Mouse (Mus musculus): ENCODE measurements around the gene Crip2. TPM values are rescaled to one million over a fixed set of nuclear protein-coding genes. Genes with fewer than 3 reads are reported as not detected.

The Crip2 gene
- total RNA-seq, 2 experiments from 2014 or later: 16.0 to 54.1 TPM

GRCm38 (mm10) chr12:113163561-113164006, 23.5 kb downstream of the Crip2 start:
- no peak for ATAC-seq (replicated peaks; ENCODE audit: low FRiP score, poor library complexity, severe bottlenecking)

GRCm38 (mm10) chr12:113168031-113168536, 28.0 kb downstream of the Crip2 start:
- no peak for ATAC-seq (replicated peaks; ENCODE audit: low FRiP score, poor library complexity, severe bottlenecking)

GRCm38 (mm10) chr12:113176960-113177725, 37.1 kb downstream of the Crip2 start:
- no peak for ATAC-seq (replicated peaks; ENCODE audit: low FRiP score, poor library complexity, severe bottlenecking)

GRCm38 (mm10) chr12:113181020-113181419, 41.0 kb downstream of the Crip2 start:
- no peak for ATAC-seq (replicated peaks; ENCODE audit: low FRiP score, poor library complexity, severe bottlenecking)

- no peak for ATAC-seq (replicated peaks; ENCODE audit: low FRiP score, poor library complexity, severe bottlenecking)
These were observed 44.9 kb downstream of the Crip2 start for GRCm38 (mm10) chr12:113184945-113185344.

- no peak for ATAC-seq (replicated peaks; ENCODE audit: low FRiP score, poor library complexity, severe bottlenecking)
These were observed 45.6 kb downstream of the Crip2 start, which contains the start of gene Tmem121 for GRCm38 (mm10) chr12:113185442-113186291. Tmem121 (plus strand) TSS chr12:113185930.

GRCm38 (mm10) chr12:113186326-113187010, 46.4 kb downstream of the Crip2 start:
- ATAC-seq (replicated peaks; ENCODE audit: low FRiP score, poor library complexity, severe bottlenecking): no peak

- no peak for ATAC-seq (replicated peaks; ENCODE audit: low FRiP score, poor library complexity, severe bottlenecking)
These were observed 47.0 kb downstream of the Crip2 start for GRCm38 (mm10) chr12:113187011-113187375.

- 0 out of 2 replicates have a peak, but pooled peaks have one; percentile 35 for ATAC-seq (replicated peaks; ENCODE audit: low FRiP score, poor library complexity, severe bottlenecking)
These were observed 47.7 kb downstream of the Crip2 start for GRCm38 (mm10) chr12:113187584-113188295.

GRCm38 (mm10) chr12:113188349-113189055, 48.5 kb downstream of the Crip2 start:
- ATAC-seq (replicated peaks; ENCODE audit: low FRiP score, poor library complexity, severe bottlenecking): no peak

- ATAC-seq (replicated peaks; ENCODE audit: low FRiP score, poor library complexity, severe bottlenecking): no peak
These were observed 53.4 kb downstream of the Crip2 start for GRCm38 (mm10) chr12:113193423-113193822.

Other genes starting within 250 kb of the Crip2 start
- gene Jag2, start 210.5 kb upstream of the Crip2 start, total RNA-seq (2015; ENCODE audit: low replicate concordance): not detected in 2 replicates
- 0.26 TPM in 1 of 2 replicates, not detected in the other for gene Jag2, start 210.5 kb upstream of the Crip2 start, total RNA-seq (2017; ENCODE audit: low replicate concordance)
- gene Nudt14, start 198.1 kb upstream of the Crip2 start, total RNA-seq (2015; ENCODE audit: low replicate concordance): 12.3 TPM in 1 of 2 replicates, not detected in the other
- 2.5 and 3.3 TPM in 2 replicates for gene Nudt14, start 198.1 kb upstream of the Crip2 start, total RNA-seq (2017; ENCODE audit: low replicate concordance)
- gene Btbd6, start 163.8 kb upstream of the Crip2 start, total RNA-seq (2015; ENCODE audit: low replicate concordance): 0.84 and 3.2 TPM in 2 replicates
- 0.68 and 1.0 TPM in 2 replicates for gene Btbd6, start 163.8 kb upstream of the Crip2 start, total RNA-seq (2017; ENCODE audit: low replicate concordance)
- 55.1 and 57.4 TPM in 2 replicates for gene Brf1, start 139.5 kb upstream of the Crip2 start, total RNA-seq (2015; ENCODE audit: low replicate concordance)
- 172 and 200 TPM in 2 replicates for gene Brf1, start 139.5 kb upstream of the Crip2 start, total RNA-seq (2017; ENCODE audit: low replicate concordance)
- gene Pacs2, start 125.7 kb upstream of the Crip2 start, total RNA-seq (2015; ENCODE audit: low replicate concordance): 68.3 and 88.3 TPM in 2 replicates
- 44.9 and 45.7 TPM in 2 replicates for gene Pacs2, start 125.7 kb upstream of the Crip2 start, total RNA-seq (2017; ENCODE audit: low replicate concordance)
- not detected in 2 replicates for gene Tex22, start 65.7 kb upstream of the Crip2 start, total RNA-seq (2015; ENCODE audit: low replicate concordance)
- gene Tex22, start 65.7 kb upstream of the Crip2 start, total RNA-seq (2017; ENCODE audit: low replicate concordance): not detected in 2 replicates
- gene Mta1, start 42.0 kb upstream of the Crip2 start, total RNA-seq (2015; ENCODE audit: low replicate concordance): 27.2 and 40.4 TPM in 2 replicates
- gene Mta1, start 42.0 kb upstream of the Crip2 start, total RNA-seq (2017; ENCODE audit: low replicate concordance): 17.6 and 21.6 TPM in 2 replicates
- 106 and 143 TPM in 2 replicates for gene Crip1, start 6.1 kb downstream of the Crip2 start, total RNA-seq (2015; ENCODE audit: low replicate concordance)
- 93.8 and 176 TPM in 2 replicates for gene Crip1, start 6.1 kb downstream of the Crip2 start, total RNA-seq (2017; ENCODE audit: low replicate concordance)
- gene Tedc1, start 16.2 kb downstream of the Crip2 start, total RNA-seq (2015; ENCODE audit: low replicate concordance): 11.3 and 18.7 TPM in 2 replicates
- gene Tedc1, start 16.2 kb downstream of the Crip2 start, total RNA-seq (2017; ENCODE audit: low replicate concordance): 18.9 and 38.9 TPM in 2 replicates
- gene Tmem121, start 45.7 kb downstream of the Crip2 start, total RNA-seq (2015; ENCODE audit: low replicate concordance): not detected in 2 replicates
- not detected in 2 replicates for gene Tmem121, start 45.7 kb downstream of the Crip2 start, total RNA-seq (2017; ENCODE audit: low replicate concordance)

Measured in erythroid progenitor cell, adult 5-6 weeks (primary cell).